Mouse (Mus musculus) cerebellum, adult 9-11 months (tissue): ENCODE results near the gene Gm26657.

ENCODE experiments used
- DNase-seq: peaks from one replicate; pipeline ENCODE4 v3.0.0; 2022

The Gm26657 gene

GRCm38 (mm10) chr4:56740020-56740485, at the start of gene Gm26657:
Gene Gm26657 (plus strand): TSS chr4:56740070.
- DNase-seq, result no peak

GRCm38 (mm10) chr4:56696401-56696800, 43.5 kb upstream of the Gm26657 start:
- no peak for DNase-seq

GRCm38 (mm10) chr4:56698671-56699070, 41.2 kb upstream of the Gm26657 start:
- no peak for DNase-seq

- DNase-seq, result no peak
These were observed 37.6 kb upstream of the Gm26657 start for GRCm38 (mm10) chr4:56702234-56702633.

GRCm38 (mm10) chr4:56713155-56713554, 26.7 kb upstream of the Gm26657 start:
- DNase-seq, result no peak

- no peak for DNase-seq
These were observed 23.1 kb upstream of the Gm26657 start for GRCm38 (mm10) chr4:56716801-56717200.

- DNase-seq, result no peak
These were observed 21.9 kb upstream of the Gm26657 start for GRCm38 (mm10) chr4:56717932-56718331.

GRCm38 (mm10) chr4:56718573-56719442, 21.1 kb upstream of the Gm26657 start:
- DNase-seq, result no peak

GRCm38 (mm10) chr4:56719456-56719855, 20.4 kb upstream of the Gm26657 start:
- no peak for DNase-seq

- no peak for DNase-seq
These were observed 19.5 kb upstream of the Gm26657 start for GRCm38 (mm10) chr4:56720403-56720802.

- no peak for DNase-seq
These were observed 18.4 kb upstream of the Gm26657 start for GRCm38 (mm10) chr4:56721469-56721868.

GRCm38 (mm10) chr4:56722346-56722745, 17.5 kb upstream of the Gm26657 start:
- no peak for DNase-seq

- no peak for DNase-seq
These were observed 16.6 kb upstream of the Gm26657 start for GRCm38 (mm10) chr4:56723237-56723636.

- DNase-seq, result no peak
These were observed 14.0 kb upstream of the Gm26657 start for GRCm38 (mm10) chr4:56725839-56726238.

GRCm38 (mm10) chr4:56740611-56741010, 741 bp downstream of the Gm26657 start:
- no peak for DNase-seq

- DNase-seq, result no peak
These were observed 1.2 kb downstream of the Gm26657 start, which contains the start of gene Actl7b for GRCm38 (mm10) chr4:56741041-56741493. Gene Actl7b (minus strand): TSS chr4:56741443.

- no peak for DNase-seq
These were observed 2.8 kb downstream of the Gm26657 start for GRCm38 (mm10) chr4:56742698-56743097.

- DNase-seq, result no peak
These were observed 3.7 kb downstream of the Gm26657 start, which contains the start of gene Actl7a for GRCm38 (mm10) chr4:56743363-56744195. Gene Actl7a (plus strand): TSS chr4:56743413.

GRCm38 (mm10) chr4:56746345-56746744, 6.5 kb downstream of the Gm26657 start:
- no peak for DNase-seq

- no peak for DNase-seq
These were observed 7.6 kb downstream of the Gm26657 start for GRCm38 (mm10) chr4:56747456-56747855.

GRCm38 (mm10) chr4:56756021-56756420, 16.2 kb downstream of the Gm26657 start:
- no peak for DNase-seq

- DNase-seq, result no peak
These were observed 17.2 kb downstream of the Gm26657 start for GRCm38 (mm10) chr4:56756966-56757600.

- DNase-seq, result no peak
These were observed 17.8 kb downstream of the Gm26657 start for GRCm38 (mm10) chr4:56757693-56758092.
